Mouse (Mus musculus) telencephalon, adult 2 months (tissue): ENCODE measurements around the gene Qprt.

Experiments used
- DNase-seq: peaks from one replicate; pipeline ENCODE4 v3.0.0-alpha.2; 2011; ENCODE audit warnings: low read depth, low spot score

The Qprt gene

GRCm38 (mm10) chr7:127121911-127122270, at the start of gene Qprt:
TSS of gene Qprt (minus strand) at chr7:127122226.
- no peak for DNase-seq

GRCm38 (mm10) chr7:127166501-127166900, 44.5 kb upstream of the Qprt start:
- no peak for DNase-seq

- no peak for DNase-seq
These were observed 43.8 kb upstream of the Qprt start for GRCm38 (mm10) chr7:127165607-127166493.

- DNase-seq: no peak
These were observed 42.0 kb upstream of the Qprt start for GRCm38 (mm10) chr7:127164002-127164401.

- DNase-seq: no peak
These were observed 40.5 kb upstream of the Qprt start for GRCm38 (mm10) chr7:127162546-127162945.

- DNase-seq: no peak
These were observed 35.5 kb upstream of the Qprt start for GRCm38 (mm10) chr7:127157548-127157947.

GRCm38 (mm10) chr7:127153477-127153876, 31.5 kb upstream of the Qprt start:
- DNase-seq: no peak

GRCm38 (mm10) chr7:127152464-127152863, 30.4 kb upstream of the Qprt start:
- no peak for DNase-seq

- DNase-seq: no peak
These were observed 25.9 kb upstream of the Qprt start for GRCm38 (mm10) chr7:127147901-127148300.

GRCm38 (mm10) chr7:127146267-127146603, 24.2 kb upstream of the Qprt start:
- DNase-seq: no peak

GRCm38 (mm10) chr7:127145387-127146266, 23.6 kb upstream of the Qprt start:
- no peak for DNase-seq

- DNase-seq: no peak
These were observed 22.4 kb upstream of the Qprt start for GRCm38 (mm10) chr7:127144412-127144811.

- no peak for DNase-seq
These were observed 20.6 kb upstream of the Qprt start for GRCm38 (mm10) chr7:127142666-127143065.

- no peak for DNase-seq
These were observed 20.2 kb upstream of the Qprt start for GRCm38 (mm10) chr7:127142214-127142613.

GRCm38 (mm10) chr7:127140623-127141404, 18.8 kb upstream of the Qprt start:
- no peak for DNase-seq

GRCm38 (mm10) chr7:127139562-127139961, 17.5 kb upstream of the Qprt start:
- no peak for DNase-seq

- DNase-seq: no peak
These were observed 17.1 kb upstream of the Qprt start for GRCm38 (mm10) chr7:127139100-127139499.

GRCm38 (mm10) chr7:127137262-127138017, 15.4 kb upstream of the Qprt start, which contains the start of gene Spn:
TSS of gene Spn (minus strand) at chr7:127137823.
- no peak for DNase-seq

GRCm38 (mm10) chr7:127136181-127137071, 14.4 kb upstream of the Qprt start:
- no peak for DNase-seq
